Mouse (Mus musculus): ENCODE measurements around the gene Fgf11.
A peak's percentile ranks its signal among the peaks of the same experiment; 100 is the strongest.

Fgf11 gene

DNA sequence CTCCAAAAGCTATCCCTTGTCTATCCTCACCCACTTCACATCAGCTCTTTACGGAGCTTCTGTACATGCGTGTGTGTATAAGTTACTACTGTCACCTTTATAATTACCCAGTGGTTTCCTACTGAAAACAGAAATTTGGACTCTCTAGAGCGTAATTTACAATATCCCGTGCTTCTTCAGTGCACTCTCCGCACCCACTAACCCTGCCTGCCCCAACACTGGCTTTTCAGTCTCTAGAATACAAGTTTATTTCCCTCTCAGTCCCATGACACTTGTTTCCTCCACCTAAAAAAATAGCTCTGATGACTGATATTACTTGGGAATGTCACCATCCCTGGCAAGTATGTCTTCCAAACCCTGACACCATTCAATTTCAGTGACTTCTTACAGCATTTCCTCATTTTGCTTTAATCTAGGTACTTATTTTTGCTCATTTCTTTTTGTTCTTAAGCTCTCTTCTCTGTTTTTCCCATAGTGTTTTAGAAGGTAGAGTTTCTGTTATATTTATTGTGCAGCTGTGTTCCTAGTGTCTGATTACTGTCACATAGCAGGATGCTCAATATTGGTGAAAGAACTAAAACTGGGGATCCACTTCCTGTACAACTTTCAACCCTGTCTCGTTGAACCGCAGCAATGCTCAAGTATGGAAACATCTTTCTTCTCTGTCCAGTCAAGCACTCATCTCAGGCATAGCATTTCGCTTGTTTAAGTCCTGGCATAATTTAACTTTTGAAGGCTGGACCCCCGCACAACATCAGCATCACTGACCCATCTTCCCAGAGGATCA lies 44.2 kb downstream of the Fgf11 start:
- no peak for DNase-seq (ENCODE audit: low spot score)

DNA sequence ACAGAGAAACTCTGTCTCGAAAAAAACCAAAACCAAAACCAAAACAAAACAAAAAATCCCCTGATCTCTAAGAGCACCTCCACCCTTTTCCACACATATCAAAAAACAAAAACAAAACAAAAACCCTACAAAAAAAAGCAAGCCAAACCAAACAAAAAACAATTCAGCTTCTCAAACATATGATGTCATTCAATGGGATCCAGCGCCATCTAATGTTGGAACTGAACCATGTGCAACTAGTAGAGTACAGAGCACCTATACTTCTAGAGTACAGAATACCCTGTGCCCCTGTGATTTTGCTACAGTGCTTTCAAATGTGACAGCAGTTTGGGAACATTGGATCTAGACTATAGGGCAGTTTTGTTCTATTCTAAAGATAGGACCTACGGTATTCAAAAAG lies 47.0 kb downstream of the Fgf11 start:
- peak; percentile 80 for DNase-seq (ENCODE audit: low spot score)

DNA sequence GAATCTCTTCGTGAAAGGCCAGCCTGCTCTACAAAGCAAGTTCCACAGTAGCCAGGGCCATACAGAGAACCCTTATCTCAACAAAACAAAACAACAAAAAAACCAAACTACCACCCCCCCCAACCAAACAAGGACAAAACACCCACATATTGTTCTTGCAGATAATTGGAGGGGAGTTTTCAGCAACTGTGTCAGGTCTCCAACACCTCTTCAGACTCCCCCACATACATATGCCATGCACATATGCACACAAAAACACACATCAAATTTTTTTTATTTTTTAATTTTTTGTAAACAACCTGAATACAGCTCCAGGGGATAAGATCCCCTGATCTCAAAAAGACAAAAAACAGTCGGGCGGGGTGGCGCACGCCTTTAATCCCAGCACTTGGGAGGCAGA lies 47.4 kb downstream of the Fgf11 start:
- no peak for DNase-seq (ENCODE audit: low spot score)

DNA sequence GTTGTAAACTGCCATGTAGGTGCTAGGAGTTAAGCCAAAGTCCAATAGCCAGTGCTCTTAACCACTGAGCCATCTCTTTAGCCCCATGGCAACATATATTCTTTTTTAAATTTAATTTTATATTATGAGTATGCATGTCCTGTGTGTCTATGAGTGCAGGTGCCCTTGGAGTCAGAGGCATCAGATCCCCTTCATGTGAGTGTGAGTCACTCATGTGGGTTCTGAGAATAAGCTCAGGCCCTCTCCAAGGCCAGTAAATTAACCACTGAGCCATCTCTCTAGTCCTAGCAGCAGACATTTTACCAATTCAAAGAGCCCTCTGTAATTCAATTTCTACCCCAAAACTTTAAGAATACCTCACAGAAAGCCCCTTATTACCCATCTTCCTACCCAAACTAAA lies 49.0 kb downstream of the Fgf11 start:
- DNase-seq (ENCODE audit: low spot score): no peak

DNA sequence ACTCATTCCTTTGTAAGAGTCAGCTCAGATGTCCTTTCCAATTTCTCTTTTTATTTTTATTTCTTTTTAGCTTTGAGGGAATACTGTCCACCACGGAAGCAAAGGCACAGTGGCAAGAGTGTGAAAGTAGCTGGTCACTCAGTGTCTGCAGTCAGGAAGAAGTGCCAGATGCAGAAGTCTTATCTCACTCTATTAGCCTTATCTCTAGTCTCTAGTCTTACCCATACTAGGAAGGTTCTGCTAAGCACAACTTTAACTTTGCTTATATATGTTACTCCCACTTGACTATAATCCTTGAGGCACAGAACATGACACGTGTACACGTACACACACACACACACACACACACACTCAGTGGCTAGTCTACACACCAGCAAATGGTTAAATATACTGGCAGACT lies 50.0 kb downstream of the Fgf11 start:
- DNase-seq (ENCODE audit: low spot score): no peak
